Mouse (Mus musculus): ENCODE measurements around the gene Klc3. TPM values are rescaled to one million over a fixed set of nuclear protein-coding genes. Genes with fewer than 3 reads are reported as not detected.

Klc3 gene
- polyA plus RNA-seq, 1 experiment, result 3.5 TPM

DNA sequence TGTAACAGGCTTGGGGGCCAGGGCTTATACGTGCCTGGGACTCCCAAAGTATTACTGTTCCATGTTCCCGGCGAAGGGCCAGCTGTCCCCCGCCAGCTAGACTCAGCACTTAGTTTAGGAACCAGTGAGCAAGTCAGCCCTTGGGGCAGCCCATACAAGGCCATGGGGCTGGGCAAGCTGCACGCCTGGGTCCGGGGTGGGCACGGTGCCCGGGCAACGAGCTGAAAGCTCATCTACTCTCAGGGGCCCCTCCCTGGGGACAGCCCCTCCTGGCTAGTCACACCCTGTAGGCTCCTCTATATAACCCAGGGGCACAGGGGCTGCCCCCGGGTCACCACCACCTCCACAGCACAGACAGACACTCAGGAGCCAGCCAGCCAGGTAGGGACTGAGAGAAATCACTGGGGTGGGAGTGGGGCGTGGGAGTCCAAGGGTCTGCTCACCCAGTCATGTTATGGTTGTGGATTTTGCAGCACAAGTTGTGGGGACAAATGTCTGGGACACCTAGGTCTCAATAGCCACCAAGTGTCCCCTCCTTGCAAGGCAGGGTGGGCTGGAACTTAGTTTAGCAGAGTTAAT, 7.0 kb upstream of the Klc3 start:
- Histone ChIP-seq H3K27me3 (ENCODE audit: control insufficient read depth, insufficient read depth, insufficient read length) (no peaks in the 10 kb centered on the region), H3K79me2 (ENCODE audit: control insufficient read depth, insufficient read depth) (no peaks in the 10 kb centered on the region), H3K4me3 (peak overlapping the region; percentile 37), H3ac (ENCODE audit: control insufficient read depth, insufficient read length) (no peak overlapping the region), H3K36me3 (ENCODE audit: control insufficient read depth, insufficient read depth) (no peaks in the 10 kb centered on the region), H3K4me2 (ENCODE audit: low read depth) (peak overlapping the region; percentile 67)
- TF ChIP-seq TCF12 (IDR thresholded peaks at IDR 0.05; ENCODE audit: insufficient read depth, poor library complexity, severe bottlenecking) (no peak), E2F4 (IDR thresholded peaks at IDR 0.05; ENCODE audit: insufficient read depth) (no peak), MYOD1 (IDR thresholded peaks at IDR 0.05; ENCODE audit: control insufficient read depth in 1 of 3, insufficient read length in 2 of 3, low read depth in 2 of 3) (peak in 2 of 3 experiments; percentile 33 to 74), MAX (IDR thresholded peaks at IDR 0.05; ENCODE audit: low read depth) (no peak), USF1 (IDR thresholded peaks at IDR 0.05; ENCODE audit: low read depth) (no peak), TCF3 (IDR thresholded peaks at IDR 0.05; ENCODE audit: insufficient read length, low read depth) (no peak), MYOG (IDR thresholded peaks at IDR 0.05; ENCODE audit: control insufficient read depth in 1 of 3, insufficient read depth in 1 of 3, insufficient read length in 2 of 3, low read depth in 2 of 3) (peak in 2 of 3 experiments; percentile 62 to 69), POLR2A (IDR thresholded peaks at IDR 0.05; ENCODE audit: insufficient read length, low read depth) (peak; percentile 59), SRF (IDR thresholded peaks at IDR 0.05; ENCODE audit: control insufficient read depth, insufficient read length, low read depth) (peak; percentile 94), REST (IDR thresholded peaks at IDR 0.05; ENCODE audit: insufficient read depth, insufficient read length) (no peak), CEBPB (IDR thresholded peaks at IDR 0.05; ENCODE audit: insufficient read depth, poor library complexity, severe bottlenecking) (no peak), POLR2AphosphoS2 (IDR thresholded peaks at IDR 0.05; ENCODE audit: insufficient read length, low read depth) (peak; percentile 50)

DNA sequence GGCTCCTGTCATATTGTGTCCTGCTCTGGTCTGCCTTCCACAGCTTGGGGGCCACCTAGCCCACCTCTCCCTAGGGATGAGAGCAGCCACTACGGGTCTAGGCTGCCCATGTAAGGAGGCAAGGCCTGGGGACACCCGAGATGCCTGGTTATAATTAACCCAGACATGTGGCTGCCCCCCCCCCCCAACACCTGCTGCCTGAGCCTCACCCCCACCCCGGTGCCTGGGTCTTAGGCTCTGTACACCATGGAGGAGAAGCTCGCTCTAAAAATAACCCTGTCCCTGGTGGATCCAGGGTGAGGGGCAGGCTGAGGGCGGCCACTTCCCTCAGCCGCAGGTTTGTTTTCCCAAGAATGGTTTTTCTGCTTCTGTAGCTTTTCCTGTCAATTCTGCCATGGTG, 5.8 kb upstream of the Klc3 start:
- Histone ChIP-seq H3K4me2 (ENCODE audit: low read depth) (peak overlapping the region; percentile 67), H3K4me3 (peak overlapping the region; percentile 37), H3K79me2 (ENCODE audit: control insufficient read depth, insufficient read depth) (no peaks in the 10 kb centered on the region), H3K36me3 (ENCODE audit: control insufficient read depth, insufficient read depth) (no peaks in the 10 kb centered on the region), H3K27me3 (ENCODE audit: control insufficient read depth, insufficient read depth, insufficient read length) (no peaks in the 10 kb centered on the region), H3ac (ENCODE audit: control insufficient read depth, insufficient read length) (no peak overlapping the region)
- TF ChIP-seq SRF (IDR thresholded peaks at IDR 0.05; ENCODE audit: control insufficient read depth, insufficient read length, low read depth) (no peak), MYOG (IDR thresholded peaks at IDR 0.05; ENCODE audit: control insufficient read depth in 1 of 3, insufficient read depth in 1 of 3, insufficient read length in 2 of 3, low read depth in 2 of 3) (peak in 2 of 3 experiments; percentile 48 to 75), MYOD1 (IDR thresholded peaks at IDR 0.05; ENCODE audit: control insufficient read depth in 1 of 3, insufficient read length in 2 of 3, low read depth in 2 of 3) (peak; percentile 0 to 83 (median 28))

DNA sequence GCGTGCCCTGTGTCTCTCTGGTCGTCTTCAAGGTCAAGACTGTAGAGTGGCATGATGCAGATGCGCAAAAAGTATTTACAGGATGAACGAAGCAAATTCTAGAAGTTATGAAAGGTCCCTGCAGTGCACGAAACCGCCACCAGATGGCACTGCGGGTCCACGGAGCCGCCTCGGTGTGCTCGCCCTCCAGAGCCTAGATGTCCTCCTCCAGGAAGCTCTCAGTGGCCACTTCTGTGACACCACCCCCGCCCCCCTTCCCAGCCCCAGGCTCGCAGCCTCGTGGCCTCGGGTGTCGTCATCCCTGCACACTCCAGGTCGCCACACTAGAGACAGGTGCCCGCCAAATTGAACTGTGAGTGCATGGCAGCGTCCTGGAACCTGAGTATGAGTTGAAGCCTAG, 1.5 kb upstream of the Klc3 start:
- Histone ChIP-seq H3K27me3 (ENCODE audit: control insufficient read depth, insufficient read depth, insufficient read length) (peaks cover 17% of the 10 kb centered on the region), H3K4me2 (ENCODE audit: low read depth) (peak overlapping the region; percentile 62), H3K4me3 (no peak overlapping the region)

DNA sequence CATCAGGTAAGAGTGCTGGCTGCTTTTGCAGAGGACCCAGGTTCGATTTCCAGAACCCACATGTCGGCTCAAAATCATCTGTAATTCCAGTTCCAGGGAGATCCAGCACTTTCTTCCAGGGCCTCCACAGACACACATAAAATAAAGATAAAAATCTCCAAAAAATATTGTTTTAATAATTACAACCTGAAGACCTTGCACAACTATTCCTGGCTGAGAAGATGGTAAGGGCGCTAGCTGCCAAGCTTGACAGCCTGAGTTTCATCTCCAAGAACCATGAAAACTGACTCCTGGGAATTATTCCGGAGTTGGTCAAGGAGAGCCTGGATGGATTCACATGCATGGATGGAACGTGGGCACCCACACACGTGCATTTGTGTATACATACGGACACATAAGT, 572 bp upstream of the Klc3 start, which contains the start of gene Ckm:
Ckm (plus strand) TSS at position 301 of the 400 bp plus-strand sequence.
- peaks cover 17% of the 10 kb centered on the region for H3K27me3 ChIP-seq (ENCODE audit: control insufficient read depth, insufficient read depth, insufficient read length)
- H3K4me3 ChIP-seq, result no peak within 1 kb of the TSS
- H3ac ChIP-seq (ENCODE audit: control insufficient read depth, insufficient read length), result no peak within 1 kb of the TSS
- H3K4me2 ChIP-seq (ENCODE audit: low read depth), result peak within 1 kb of the TSS; percentile 62
- no peaks in the 10 kb centered on the region for H3K79me2 ChIP-seq (ENCODE audit: control insufficient read depth, insufficient read depth)
- no peak for TF ChIP-seq USF1 (IDR thresholded peaks at IDR 0.05; ENCODE audit: low read depth)
- no peaks in the 10 kb centered on the region for H3K36me3 ChIP-seq (ENCODE audit: control insufficient read depth, insufficient read depth)

More for the DNA sequence above, 1.5 kb upstream of the Klc3 start:
- Histone ChIP-seq H3K36me3 (ENCODE audit: control insufficient read depth, insufficient read depth) (no peaks in the 10 kb centered on the region), H3ac (ENCODE audit: control insufficient read depth, insufficient read length) (no peak overlapping the region), H3K79me2 (ENCODE audit: control insufficient read depth, insufficient read depth) (no peaks in the 10 kb centered on the region)
- TF ChIP-seq MYOD1 (IDR thresholded peaks at IDR 0.05; ENCODE audit: control insufficient read depth in 1 of 3, insufficient read length in 2 of 3, low read depth in 2 of 3) (no peak), REST (IDR thresholded peaks at IDR 0.05; ENCODE audit: insufficient read depth, insufficient read length) (no peak), TCF3 (IDR thresholded peaks at IDR 0.05; ENCODE audit: insufficient read length, low read depth) (no peak), POLR2A (IDR thresholded peaks at IDR 0.05; ENCODE audit: insufficient read length, low read depth) (no peak)

DNA sequence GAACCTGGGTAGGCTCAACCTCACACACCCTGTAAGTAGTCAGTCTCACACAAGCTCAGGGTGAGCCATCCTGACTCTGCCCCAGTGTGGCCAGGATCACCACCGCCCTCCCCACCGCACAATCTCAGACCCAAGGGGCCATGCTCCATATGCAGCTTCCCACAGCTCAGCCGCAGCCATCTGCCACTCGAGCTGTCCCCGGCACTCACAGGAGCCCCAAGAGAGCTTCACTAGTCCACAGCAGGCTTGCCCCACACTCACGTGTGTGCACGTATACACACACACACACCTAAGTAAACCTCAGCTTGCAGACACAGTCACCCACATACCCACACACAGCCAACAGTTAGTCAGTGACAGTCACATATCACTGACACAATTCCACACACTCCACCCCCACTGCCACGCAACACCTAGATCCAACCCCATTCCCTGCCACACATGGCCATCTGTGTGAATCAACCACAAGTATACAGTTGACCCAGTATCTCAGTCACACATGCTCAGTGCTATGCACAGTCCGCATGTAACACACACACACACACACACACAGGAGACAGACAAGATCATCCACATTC, 1.3 kb downstream of the Klc3 start:
- no peaks in the 10 kb centered on the region for H3K79me2 ChIP-seq (ENCODE audit: control insufficient read depth, insufficient read depth)
- no peaks in the 10 kb centered on the region for H3K36me3 ChIP-seq (ENCODE audit: control insufficient read depth, insufficient read depth)
- H3K4me3 ChIP-seq, result no peak overlapping the region
- no peak for TF ChIP-seq USF1 (IDR thresholded peaks at IDR 0.05; ENCODE audit: low read depth)
- no peak for TF ChIP-seq POLR2AphosphoS2 (IDR thresholded peaks at IDR 0.05; ENCODE audit: insufficient read length, low read depth)
- no peak for TF ChIP-seq E2F4 (IDR thresholded peaks at IDR 0.05; ENCODE audit: insufficient read depth)
- TF ChIP-seq POLR2A (IDR thresholded peaks at IDR 0.05; ENCODE audit: insufficient read length, low read depth), result no peak
- no peak for TF ChIP-seq SRF (IDR thresholded peaks at IDR 0.05; ENCODE audit: control insufficient read depth, insufficient read length, low read depth)
- no peak for TF ChIP-seq MYOG (IDR thresholded peaks at IDR 0.05; ENCODE audit: control insufficient read depth in 1 of 3, insufficient read depth in 1 of 3, insufficient read length in 2 of 3, low read depth in 2 of 3)
- TF ChIP-seq REST (IDR thresholded peaks at IDR 0.05; ENCODE audit: insufficient read depth, insufficient read length), result no peak
- no peak for TF ChIP-seq CEBPB (IDR thresholded peaks at IDR 0.05; ENCODE audit: insufficient read depth, poor library complexity, severe bottlenecking)
- no peak for TF ChIP-seq MAX (IDR thresholded peaks at IDR 0.05; ENCODE audit: low read depth)
- TF ChIP-seq TCF3 (IDR thresholded peaks at IDR 0.05; ENCODE audit: insufficient read length, low read depth), result no peak
- no peak for TF ChIP-seq TCF12 (IDR thresholded peaks at IDR 0.05; ENCODE audit: insufficient read depth, poor library complexity, severe bottlenecking)
- TF ChIP-seq MYOD1 (IDR thresholded peaks at IDR 0.05; ENCODE audit: control insufficient read depth in 1 of 3, insufficient read length in 2 of 3, low read depth in 2 of 3), result no peak
- H3K4me2 ChIP-seq (ENCODE audit: low read depth), result no peak overlapping the region
- peaks cover 17% of the 10 kb centered on the region for H3K27me3 ChIP-seq (ENCODE audit: control insufficient read depth, insufficient read depth, insufficient read length)
- no peak overlapping the region for H3ac ChIP-seq (ENCODE audit: control insufficient read depth, insufficient read length)
